Mouse (Mus musculus): Measurements from ENCODE around the gene Cops7b. TPM values are rescaled to one million over a fixed set of nuclear protein-coding genes. Genes with fewer than 3 reads are reported as not detected.

The Cops7b gene
- total RNA-seq, 1 experiment: 27.4 TPM

DNA sequence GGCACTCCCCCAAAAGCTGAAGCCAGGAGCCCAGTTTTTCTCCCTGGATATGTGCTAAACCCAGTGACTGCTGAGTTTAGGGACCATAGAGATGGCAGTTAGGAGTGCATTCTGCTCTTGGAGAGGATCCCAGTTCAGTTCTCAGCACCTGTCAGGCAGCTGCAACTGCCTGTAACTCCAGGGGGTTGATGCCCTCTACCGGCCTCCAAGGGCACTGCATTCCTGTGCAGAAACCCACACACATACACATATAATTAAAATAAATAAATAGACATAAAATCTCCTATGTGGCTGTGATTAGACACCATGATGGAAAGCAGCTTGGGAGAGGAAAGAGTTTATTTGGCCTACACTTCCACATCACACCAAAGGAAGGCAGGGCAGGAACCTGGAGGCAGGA lies 29.4 kb downstream of the Cops7b start:
- Histone ChIP-seq H3K36me3 (ENCODE audit: control insufficient read depth, insufficient read depth, low read length, poor library complexity, severe bottlenecking) (peaks cover 2% of the 10 kb centered on the region; the same call in 1 of the 2 replicates), H3K4me3 (ENCODE audit: insufficient read depth in 1 of 2, low read depth in 1 of 2, low read length in 2 of 2, poor library complexity in 1 of 2, severe bottlenecking in 1 of 2) (no peak overlapping the region), H3K9me3 (ENCODE audit: control insufficient read depth, insufficient read depth, low read depth, low read length) (no peaks in the 10 kb centered on the region), H3K27ac (ENCODE audit: insufficient read depth, low read depth, low read length, poor library complexity, severe bottlenecking) (no peak overlapping the region), H3K4me1 (ENCODE audit: control insufficient read depth in 2 of 2, insufficient read depth in 2 of 2, low read length in 2 of 2, poor library complexity in 1 of 2) (no peaks in the 10 kb centered on the region), H3K9ac (ENCODE audit: insufficient read depth, low read depth, low read length, poor library complexity, severe bottlenecking) (no peak overlapping the region)
- in situ Hi-C loops (cut with MboI; ENCODE audit: low sequenced_read_pairs in 2 of 2, unreplicated experiment in 2 of 2): no loop called here
- TF ChIP-seq ZC3H11A (IDR thresholded peaks at IDR 0.05; ENCODE audit: borderline replicate concordance, low read depth, low read length) (no peak), MAFK (IDR thresholded peaks at IDR 0.05; ENCODE audit: insufficient read depth, low read depth, low read length) (no peak), HCFC1 (IDR thresholded peaks at IDR 0.05; ENCODE audit: borderline replicate concordance, insufficient read depth, low read length) (no peak), CHD2 (IDR thresholded peaks at IDR 0.05; ENCODE audit: low read depth, low read length) (no peak)
- no peak for DNase-seq (ENCODE audit: low read depth, low spot score)

DNA sequence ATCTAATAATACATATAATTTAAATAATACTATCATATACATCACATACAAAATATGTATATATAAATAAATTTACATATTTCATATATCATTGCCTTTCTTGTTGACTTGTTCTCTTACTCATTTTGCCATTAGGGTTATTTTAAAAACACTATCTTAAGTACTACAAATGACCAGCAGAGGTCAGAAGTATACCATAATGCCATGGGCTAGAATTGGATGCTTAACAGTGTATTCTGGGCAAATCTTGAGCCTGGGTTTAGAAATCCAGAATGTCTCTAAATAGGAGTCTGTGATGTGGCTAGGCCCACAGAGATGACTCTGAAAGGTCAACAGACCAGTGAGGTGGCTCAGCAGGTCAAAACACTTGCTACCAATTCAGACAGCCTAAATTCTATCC lies 31.6 kb downstream of the Cops7b start:
- no peaks in the 10 kb centered on the region for H3K36me3 ChIP-seq (ENCODE audit: control insufficient read depth, insufficient read depth, low read length, poor library complexity, severe bottlenecking)
- no peaks in the 10 kb centered on the region for H3K9me3 ChIP-seq (ENCODE audit: control insufficient read depth, insufficient read depth, low read depth, low read length)
- no peaks in the 10 kb centered on the region for H3K4me1 ChIP-seq (ENCODE audit: control insufficient read depth in 2 of 2, insufficient read depth in 2 of 2, low read length in 2 of 2, poor library complexity in 1 of 2)
- no peak overlapping the region for H3K4me3 ChIP-seq (ENCODE audit: insufficient read depth in 1 of 2, low read depth in 1 of 2, low read length in 2 of 2, poor library complexity in 1 of 2, severe bottlenecking in 1 of 2)
- in situ Hi-C loops (cut with MboI; ENCODE audit: low sequenced_read_pairs in 2 of 2, unreplicated experiment in 2 of 2): no loop called here
- TF ChIP-seq HCFC1 (IDR thresholded peaks at IDR 0.05; ENCODE audit: borderline replicate concordance, insufficient read depth, low read length) (no peak), ZNF384 (IDR thresholded peaks at IDR 0.05; ENCODE audit: low read depth, low read length) (no peak), ZC3H11A (IDR thresholded peaks at IDR 0.05; ENCODE audit: borderline replicate concordance, low read depth, low read length) (no peak), CHD2 (IDR thresholded peaks at IDR 0.05; ENCODE audit: low read depth, low read length) (no peak), MAFK (IDR thresholded peaks at IDR 0.05; ENCODE audit: insufficient read depth, low read depth, low read length) (no peak)
- H3K27ac ChIP-seq (ENCODE audit: insufficient read depth, low read depth, low read length, poor library complexity, severe bottlenecking): no peak overlapping the region
- H3K9ac ChIP-seq (ENCODE audit: insufficient read depth, low read depth, low read length, poor library complexity, severe bottlenecking): no peak overlapping the region
- DNase-seq (ENCODE audit: low read depth, low spot score): no peak

DNA sequence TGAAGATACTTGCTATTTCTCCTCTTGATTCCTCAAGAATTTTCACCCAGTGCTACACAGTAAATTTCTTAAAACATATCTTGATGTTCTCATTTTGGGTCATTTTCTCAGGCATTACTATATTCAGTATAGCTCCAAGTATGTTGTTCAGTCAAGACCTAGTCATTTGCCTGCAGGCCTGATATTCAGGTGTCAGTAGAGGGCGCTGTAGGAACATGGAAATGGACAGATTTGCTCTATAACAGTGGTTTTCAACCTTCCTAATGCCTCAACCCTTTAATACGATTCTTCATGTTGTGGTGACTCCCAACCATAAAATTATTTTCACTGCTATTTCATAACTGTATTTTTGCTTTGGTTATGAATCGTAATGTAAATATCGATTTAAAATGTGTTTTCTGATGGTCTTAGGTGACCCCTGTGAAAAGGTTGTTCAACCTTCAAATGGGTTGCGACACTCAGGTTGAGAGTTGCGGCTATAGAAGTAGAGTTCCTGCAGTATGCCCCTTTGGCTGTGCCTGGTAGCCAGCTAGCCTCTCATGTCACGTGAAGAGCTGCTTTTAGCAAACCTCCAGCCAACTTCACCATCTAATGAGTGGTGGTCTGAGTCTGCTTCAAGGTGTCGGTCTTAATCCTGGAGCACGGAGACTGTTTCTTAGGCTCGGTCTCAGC lies 35.9 kb downstream of the Cops7b start:
- no peak overlapping the region for H3K9ac ChIP-seq (ENCODE audit: insufficient read depth, low read depth, low read length, poor library complexity, severe bottlenecking)
- no peaks in the 10 kb centered on the region for H3K4me1 ChIP-seq (ENCODE audit: control insufficient read depth in 2 of 2, insufficient read depth in 2 of 2, low read length in 2 of 2, poor library complexity in 1 of 2)
- in situ Hi-C loops (cut with MboI; ENCODE audit: low sequenced_read_pairs in 2 of 2, unreplicated experiment in 2 of 2): no loop called here
- peak; percentile 57 for DNase-seq (ENCODE audit: low read depth, low spot score)
- peak; percentile 34; the same call in 1 of the 2 replicates for TF ChIP-seq ZC3H11A (IDR thresholded peaks at IDR 0.05; ENCODE audit: borderline replicate concordance, low read depth, low read length)
- no peak for TF ChIP-seq ZNF384 (IDR thresholded peaks at IDR 0.05; ENCODE audit: low read depth, low read length)
- H3K9me3 ChIP-seq (ENCODE audit: control insufficient read depth, insufficient read depth, low read depth, low read length): no peaks in the 10 kb centered on the region
- H3K4me3 ChIP-seq (ENCODE audit: insufficient read depth in 1 of 2, low read depth in 1 of 2, low read length in 2 of 2, poor library complexity in 1 of 2, severe bottlenecking in 1 of 2): no peak overlapping the region
- H3K36me3 ChIP-seq (ENCODE audit: control insufficient read depth, insufficient read depth, low read length, poor library complexity, severe bottlenecking): no peaks in the 10 kb centered on the region
- H3K27ac ChIP-seq (ENCODE audit: insufficient read depth, low read depth, low read length, poor library complexity, severe bottlenecking): no peak overlapping the region

DNA sequence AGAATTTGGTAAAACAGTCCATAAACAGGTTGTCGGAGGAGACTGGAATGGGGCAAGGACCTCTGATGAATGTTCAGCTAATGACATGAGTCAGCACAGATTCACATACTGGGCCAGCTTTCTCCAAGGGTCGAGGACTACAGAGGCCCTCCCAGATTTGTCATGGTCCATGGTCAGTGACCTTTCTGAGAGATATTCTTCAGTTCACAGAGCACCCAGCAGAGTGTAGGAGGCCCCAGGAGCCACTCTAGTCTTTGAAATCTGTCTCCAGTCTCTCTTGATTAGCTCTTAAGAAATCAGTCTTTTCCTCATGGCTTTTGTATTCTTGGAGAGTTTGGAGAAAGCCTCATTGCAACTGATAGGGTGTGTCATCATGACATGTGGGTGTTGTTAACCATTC lies 39.6 kb downstream of the Cops7b start:
- TF ChIP-seq HCFC1 (IDR thresholded peaks at IDR 0.05; ENCODE audit: borderline replicate concordance, insufficient read depth, low read length) (no peak), CHD2 (IDR thresholded peaks at IDR 0.05; ENCODE audit: low read depth, low read length) (no peak), ZNF384 (IDR thresholded peaks at IDR 0.05; ENCODE audit: low read depth, low read length) (no peak), MAFK (IDR thresholded peaks at IDR 0.05; ENCODE audit: insufficient read depth, low read depth, low read length) (no peak), ZC3H11A (IDR thresholded peaks at IDR 0.05; ENCODE audit: borderline replicate concordance, low read depth, low read length) (no peak)
- Histone ChIP-seq H3K36me3 (ENCODE audit: control insufficient read depth, insufficient read depth, low read length, poor library complexity, severe bottlenecking) (no peaks in the 10 kb centered on the region), H3K4me3 (ENCODE audit: insufficient read depth in 1 of 2, low read depth in 1 of 2, low read length in 2 of 2, poor library complexity in 1 of 2, severe bottlenecking in 1 of 2) (no peak overlapping the region), H3K4me1 (ENCODE audit: control insufficient read depth in 2 of 2, insufficient read depth in 2 of 2, low read length in 2 of 2, poor library complexity in 1 of 2) (no peaks in the 10 kb centered on the region), H3K27ac (ENCODE audit: insufficient read depth, low read depth, low read length, poor library complexity, severe bottlenecking) (no peak overlapping the region), H3K9me3 (ENCODE audit: control insufficient read depth, insufficient read depth, low read depth, low read length) (no peaks in the 10 kb centered on the region), H3K9ac (ENCODE audit: insufficient read depth, low read depth, low read length, poor library complexity, severe bottlenecking) (no peak overlapping the region)
- DNase-seq (ENCODE audit: low read depth, low spot score): no peak
- in situ Hi-C loops (cut with MboI; ENCODE audit: low sequenced_read_pairs in 2 of 2, unreplicated experiment in 2 of 2): no loop called here
